Mouse (Mus musculus): ENCODE measurements around the gene Rfc1. TPM values are rescaled to one million over a fixed set of nuclear protein-coding genes. Genes with fewer than 3 reads are reported as not detected.

Gene Rfc1
- 50.1 and 55.2 TPM in 2 replicates for polyA plus RNA-seq (2015; fragmentation: Nextera tagmentation; extraction: Ambion mirVana)

GRCm38 (mm10) chr5:65335298-65336074 lies at the start of gene Rfc1:
Rfc1 (minus strand) TSS chr5:65335670.
- Histone ChIP-seq H3K36me3 (ENCODE audit: control insufficient read depth, insufficient read depth) (peaks cover 4% of the 10 kb centered on the region; the same call in 1 of the 2 replicates), H3K27me3 (ENCODE audit: control insufficient read depth, insufficient read depth, low read length) (no peaks in the 10 kb centered on the region), H3K4me3 (ENCODE audit: low read length) (peak within 1 kb of the TSS; percentile 100), H3K4me2 (ENCODE audit: low read depth, low read length) (peak within 1 kb of the TSS; percentile 91), H3K27ac (ENCODE audit: low read length) (peak within 1 kb of the TSS; percentile 90), H3K9ac (ENCODE audit: low read length) (peak within 1 kb of the TSS; percentile 97), H3K9me3 (replicated peaks; ENCODE audit: control insufficient read depth, low read length) (no peaks in the 10 kb centered on the region), H3K4me1 (ENCODE audit: control insufficient read depth, insufficient read depth, low read length) (0 out of 2 replicates have a peak, but pooled peaks cover 8% of the 10 kb centered on the region)
- peak; percentile 96 for ATAC-seq (replicated peaks; ENCODE audit: extremely low read depth, insufficient read depth, low FRiP score)
- WGBS, result under 1% methylated on average over 65 of the region's 65 CpGs

GRCm38 (mm10) chr5:65374746-65375145 lies 39.3 kb upstream of the Rfc1 start:
- Histone ChIP-seq H3K4me3 (ENCODE audit: low read length) (no peak overlapping the region), H3K4me2 (ENCODE audit: low read depth, low read length) (no peak overlapping the region), H3K4me1 (ENCODE audit: control insufficient read depth, insufficient read depth, low read length) (no peaks in the 10 kb centered on the region), H3K27me3 (ENCODE audit: control insufficient read depth, insufficient read depth, low read length) (no peaks in the 10 kb centered on the region), H3K27ac (ENCODE audit: low read length) (no peak overlapping the region), H3K9ac (ENCODE audit: low read length) (no peak overlapping the region), H3K9me3 (replicated peaks; ENCODE audit: control insufficient read depth, low read length) (no peaks in the 10 kb centered on the region), H3K36me3 (ENCODE audit: control insufficient read depth, insufficient read depth) (no peaks in the 10 kb centered on the region)
- 76% methylated on average over 7 of the region's 7 CpGs for WGBS
- no peak for ATAC-seq (replicated peaks; ENCODE audit: extremely low read depth, insufficient read depth, low FRiP score)

GRCm38 (mm10) chr5:65371551-65371950 lies 36.1 kb upstream of the Rfc1 start:
- 92% methylated on average over 7 of the region's 7 CpGs for WGBS
- no peak overlapping the region for H3K4me2 ChIP-seq (ENCODE audit: low read depth, low read length)

GRCm38 (mm10) chr5:65367837-65368236 lies 32.4 kb upstream of the Rfc1 start:
- Histone ChIP-seq H3K9ac (ENCODE audit: low read length) (no peak overlapping the region), H3K27ac (ENCODE audit: low read length) (no peak overlapping the region), H3K4me1 (ENCODE audit: control insufficient read depth, insufficient read depth, low read length) (no peaks in the 10 kb centered on the region), H3K4me3 (ENCODE audit: low read length) (no peak overlapping the region), H3K36me3 (ENCODE audit: control insufficient read depth, insufficient read depth) (no peaks in the 10 kb centered on the region), H3K9me3 (replicated peaks; ENCODE audit: control insufficient read depth, low read length) (no peaks in the 10 kb centered on the region), H3K27me3 (ENCODE audit: control insufficient read depth, insufficient read depth, low read length) (no peaks in the 10 kb centered on the region; the same call in 1 of the 2 replicates), H3K4me2 (ENCODE audit: low read depth, low read length) (no peak overlapping the region)
- no peak for ATAC-seq (replicated peaks; ENCODE audit: extremely low read depth, insufficient read depth, low FRiP score)
- 60% methylated on average over 11 of the region's 11 CpGs for WGBS

More at GRCm38 (mm10) chr5:65371551-65371950, 36.1 kb upstream of the Rfc1 start:
- no peak overlapping the region for H3K27ac ChIP-seq (ENCODE audit: low read length)
- H3K4me1 ChIP-seq (ENCODE audit: control insufficient read depth, insufficient read depth, low read length), result no peaks in the 10 kb centered on the region
- H3K36me3 ChIP-seq (ENCODE audit: control insufficient read depth, insufficient read depth), result no peaks in the 10 kb centered on the region
- no peaks in the 10 kb centered on the region for H3K27me3 ChIP-seq (ENCODE audit: control insufficient read depth, insufficient read depth, low read length)
- H3K4me3 ChIP-seq (ENCODE audit: low read length), result no peak overlapping the region
- H3K9ac ChIP-seq (ENCODE audit: low read length), result no peak overlapping the region
- no peaks in the 10 kb centered on the region for H3K9me3 ChIP-seq (replicated peaks; ENCODE audit: control insufficient read depth, low read length)
- no peak for ATAC-seq (replicated peaks; ENCODE audit: extremely low read depth, insufficient read depth, low FRiP score)

- Histone ChIP-seq H3K9me3 (replicated peaks; ENCODE audit: control insufficient read depth, low read length) (peaks cover 3% of the 10 kb centered on the region; the same call in 1 of the 2 replicates), H3K4me3 (ENCODE audit: low read length) (no peak overlapping the region), H3K9ac (ENCODE audit: low read length) (no peak overlapping the region), H3K4me1 (ENCODE audit: control insufficient read depth, insufficient read depth, low read length) (no peaks in the 10 kb centered on the region), H3K27ac (ENCODE audit: low read length) (no peak overlapping the region), H3K27me3 (ENCODE audit: control insufficient read depth, insufficient read depth, low read length) (no peaks in the 10 kb centered on the region), H3K36me3 (ENCODE audit: control insufficient read depth, insufficient read depth) (no peaks in the 10 kb centered on the region), H3K4me2 (ENCODE audit: low read depth, low read length) (no peak overlapping the region)
- 77% methylated on average over 3 of the region's 3 CpGs for WGBS
- no peak for ATAC-seq (replicated peaks; ENCODE audit: extremely low read depth, insufficient read depth, low FRiP score)
These were observed 22.3 kb upstream of the Rfc1 start for GRCm38 (mm10) chr5:65357771-65358170.

- ATAC-seq (replicated peaks; ENCODE audit: extremely low read depth, insufficient read depth, low FRiP score), result no peak
- Histone ChIP-seq H3K27ac (ENCODE audit: low read length) (no peak overlapping the region), H3K4me1 (ENCODE audit: control insufficient read depth, insufficient read depth, low read length) (no peaks in the 10 kb centered on the region), H3K27me3 (ENCODE audit: control insufficient read depth, insufficient read depth, low read length) (no peaks in the 10 kb centered on the region), H3K36me3 (ENCODE audit: control insufficient read depth, insufficient read depth) (no peaks in the 10 kb centered on the region), H3K9me3 (replicated peaks; ENCODE audit: control insufficient read depth, low read length) (peaks cover 3% of the 10 kb centered on the region; the same call in 1 of the 2 replicates), H3K4me3 (ENCODE audit: low read length) (no peak overlapping the region), H3K9ac (ENCODE audit: low read length) (no peak overlapping the region), H3K4me2 (ENCODE audit: low read depth, low read length) (no peak overlapping the region)
- 78% methylated on average over 6 of the region's 6 CpGs for WGBS
These were observed 21.4 kb upstream of the Rfc1 start for GRCm38 (mm10) chr5:65356851-65357250.

GRCm38 (mm10) chr5:65354985-65355384 lies 19.5 kb upstream of the Rfc1 start:
- Histone ChIP-seq H3K27ac (ENCODE audit: low read length) (no peak overlapping the region), H3K4me3 (ENCODE audit: low read length) (no peak overlapping the region), H3K27me3 (ENCODE audit: control insufficient read depth, insufficient read depth, low read length) (no peaks in the 10 kb centered on the region), H3K36me3 (ENCODE audit: control insufficient read depth, insufficient read depth) (no peaks in the 10 kb centered on the region), H3K9me3 (replicated peaks; ENCODE audit: control insufficient read depth, low read length) (peaks cover 3% of the 10 kb centered on the region; the same call in 1 of the 2 replicates), H3K4me1 (ENCODE audit: control insufficient read depth, insufficient read depth, low read length) (no peaks in the 10 kb centered on the region), H3K4me2 (ENCODE audit: low read depth, low read length) (no peak overlapping the region), H3K9ac (ENCODE audit: low read length) (no peak overlapping the region)
- 74% methylated on average over 5 of the region's 5 CpGs for WGBS
- ATAC-seq (replicated peaks; ENCODE audit: extremely low read depth, insufficient read depth, low FRiP score), result no peak

- Histone ChIP-seq H3K36me3 (ENCODE audit: control insufficient read depth, insufficient read depth) (no peaks in the 10 kb centered on the region), H3K4me1 (ENCODE audit: control insufficient read depth, insufficient read depth, low read length) (no peaks in the 10 kb centered on the region), H3K9me3 (replicated peaks; ENCODE audit: control insufficient read depth, low read length) (peaks cover 3% of the 10 kb centered on the region; the same call in 1 of the 2 replicates), H3K4me2 (ENCODE audit: low read depth, low read length) (no peak overlapping the region), H3K27me3 (ENCODE audit: control insufficient read depth, insufficient read depth, low read length) (no peaks in the 10 kb centered on the region), H3K4me3 (ENCODE audit: low read length) (no peak overlapping the region), H3K9ac (ENCODE audit: low read length) (no peak overlapping the region), H3K27ac (ENCODE audit: low read length) (no peak overlapping the region)
- 67% methylated on average over 3 of the region's 3 CpGs for WGBS
- ATAC-seq (replicated peaks; ENCODE audit: extremely low read depth, insufficient read depth, low FRiP score), result no peak
These were observed 18.6 kb upstream of the Rfc1 start for GRCm38 (mm10) chr5:65354097-65354496.

- H3K27ac ChIP-seq (ENCODE audit: low read length), result no peak overlapping the region
- H3K9ac ChIP-seq (ENCODE audit: low read length), result no peak overlapping the region
- H3K27me3 ChIP-seq (ENCODE audit: control insufficient read depth, insufficient read depth, low read length), result no peaks in the 10 kb centered on the region
- no peak for ATAC-seq (replicated peaks; ENCODE audit: extremely low read depth, insufficient read depth, low FRiP score)
- H3K4me2 ChIP-seq (ENCODE audit: low read depth, low read length), result no peak overlapping the region
- H3K36me3 ChIP-seq (ENCODE audit: control insufficient read depth, insufficient read depth), result no peaks in the 10 kb centered on the region
- H3K9me3 ChIP-seq (replicated peaks; ENCODE audit: control insufficient read depth, low read length), result peaks cover 3% of the 10 kb centered on the region; the same call in 1 of the 2 replicates
- no peak overlapping the region for H3K4me3 ChIP-seq (ENCODE audit: low read length)
- no peaks in the 10 kb centered on the region for H3K4me1 ChIP-seq (ENCODE audit: control insufficient read depth, insufficient read depth, low read length)
- 68% methylated on average over 10 of the region's 10 CpGs for WGBS
These were observed 15.0 kb upstream of the Rfc1 start for GRCm38 (mm10) chr5:65350508-65350907.
